Mouse (Mus musculus) kidney, adult 2 months (tissue): ENCODE results near the gene Vdr.

Source experiments
- CTCF ChIP-seq: fragments of 200-500 bp; conservative IDR thresholded peaks from 2 replicates; pipeline ENCODE4 v1.5.1; 2011; ENCODE audit warnings: low read depth, mild to moderate bottlenecking, control low read depth, low read length, moderate library complexity, mixed read lengths; ENCODE audit not compliant: insufficient read depth, insufficient read length
- POLR2A ChIP-seq: fragments of 200-500 bp; IDR thresholded peaks from one replicate; pipeline ENCODE4 v1.6.1; 2011; ENCODE audit warnings: low read depth, low read length, control low read depth

DNA sequence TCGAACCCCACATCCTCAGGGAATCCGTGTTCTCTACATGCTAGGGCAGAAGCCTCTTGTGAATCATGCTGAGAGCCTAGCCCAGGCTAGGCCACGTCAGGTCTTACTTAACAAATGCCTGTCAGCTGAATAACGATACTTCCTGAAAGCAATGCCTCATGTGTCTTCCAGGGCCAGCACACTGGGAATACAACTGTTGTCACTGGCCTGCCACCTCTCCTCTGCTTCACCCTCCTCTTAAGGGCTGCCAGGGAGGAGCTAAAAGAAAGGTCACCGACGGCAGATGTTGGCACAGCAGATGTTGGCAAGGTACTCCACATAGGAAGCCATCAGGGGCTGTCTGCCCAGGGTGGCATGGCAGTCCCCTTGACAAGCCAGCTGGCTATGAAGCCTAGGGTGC, 86.4 kb downstream of the Vdr start:
- TF ChIP-seq POLR2A (no peak), CTCF (no peak)
